Mouse (Mus musculus) brain, embryonic 14.5 days (tissue): ENCODE results near the gene Arhgef33.

Experiments
- CTCF ChIP-seq: fragments of 200-500 bp; IDR thresholded peaks from 2 replicates; pipeline ENCODE4 v1.5.1; 2012; ENCODE audit warnings: inconsistent platforms, mild to moderate bottlenecking, moderate library complexity, borderline replicate concordance; ENCODE audit not compliant: insufficient read depth, insufficient read length; ENCODE audit errors: extremely low read depth
- POLR2A ChIP-seq: fragments of 200-500 bp; IDR thresholded peaks from 2 replicates; pipeline ENCODE4 v1.6.1; 2012; ENCODE audit warnings: mild to moderate bottlenecking, inconsistent platforms, borderline replicate concordance; ENCODE audit not compliant: poor library complexity, insufficient read depth, insufficient read length, severe bottlenecking; ENCODE audit errors: extremely low read depth

DNA sequence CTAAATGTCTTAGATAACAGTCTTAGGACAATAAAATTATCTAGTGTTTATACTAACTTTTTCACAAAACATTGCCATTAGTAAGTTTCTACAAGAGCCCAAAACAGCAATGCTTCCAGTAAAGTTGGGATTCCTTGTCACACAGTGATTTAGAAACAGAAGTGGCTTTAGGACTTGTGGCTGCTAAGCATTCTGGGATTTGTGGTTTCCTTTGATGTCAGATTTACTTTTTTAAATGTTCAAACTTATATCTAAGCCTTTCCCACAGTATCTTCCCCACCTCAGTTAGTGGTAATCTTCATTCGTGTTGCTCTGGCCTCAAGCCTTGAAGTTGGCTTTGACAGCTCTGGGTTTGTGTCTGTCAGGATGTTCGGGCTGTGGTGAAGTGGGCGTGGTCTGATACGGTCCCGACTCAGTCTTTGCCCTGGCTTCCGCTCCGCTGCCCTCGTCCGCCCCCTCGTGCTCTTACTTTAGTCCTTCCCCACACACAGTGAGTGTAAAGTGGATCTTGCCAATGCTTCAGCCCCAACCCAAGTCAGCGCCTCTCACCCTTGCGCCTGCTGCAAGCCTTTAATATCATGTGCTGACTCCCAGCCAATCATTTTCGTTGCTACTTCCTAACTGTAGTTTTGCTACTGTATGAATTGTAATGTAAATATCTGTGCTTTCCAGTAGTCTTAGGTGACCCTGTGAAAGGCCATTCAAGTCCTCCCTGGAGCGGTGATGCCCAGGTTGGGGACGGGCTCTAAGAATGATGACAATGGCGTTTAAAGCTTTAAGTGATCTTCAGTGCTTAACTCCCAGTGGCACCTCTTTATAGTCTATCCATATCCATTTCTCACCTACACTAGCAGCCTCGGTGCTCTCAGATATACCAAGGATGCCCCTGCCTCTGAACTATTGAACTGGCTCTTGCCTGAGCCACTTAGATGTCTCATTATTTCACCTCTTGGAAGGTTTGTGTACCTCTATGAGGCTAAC lies 84.5 kb downstream of the Arhgef33 start:
- peak; percentile 29; the same call in 1 of the 2 replicates for TF ChIP-seq CTCF
- TF ChIP-seq POLR2A = no peak
